Mouse (Mus musculus) embryonic facial prominence, embryonic 10.5 days (tissue): Measurements from ENCODE around the gene Teddm2. TPM values are rescaled to one million over a fixed set of nuclear protein-coding genes. Genes with fewer than 3 reads are reported as not detected.

Experiments used
- DNase-seq: peaks from one replicate; pipeline ENCODE4 v3.0.0-alpha.2; 2017; ENCODE audit warnings: low spot score
- H3K27ac ChIP-seq: fragments of 300-500 bp; sonication (generic); replicated peaks from 2 replicates; pipeline ENCODE4 v1.5.1; 2016; ENCODE audit warnings: mild to moderate bottlenecking
- H3K27me3 ChIP-seq: fragments of 300-500 bp; sonication (generic); replicated peaks from 2 replicates; pipeline ENCODE4 v1.6.1; 2016; ENCODE audit warnings: low read depth, mild to moderate bottlenecking; ENCODE audit not compliant: poor library complexity, severe bottlenecking
- H3K36me3 ChIP-seq: fragments of 300-500 bp; sonication (generic); replicated peaks from 2 replicates; pipeline ENCODE4 v1.6.1; 2016; ENCODE audit warnings: mild to moderate bottlenecking, moderate library complexity
- H3K4me1 ChIP-seq: fragments of 300-500 bp; sonication (generic); 2 replicates; pipeline ENCODE4 v1.6.1; 2016
- H3K4me3 ChIP-seq: fragments of 300-500 bp; sonication (generic); 2 replicates; pipeline ENCODE4 v1.5.1; 2016; ENCODE audit warnings: mild to moderate bottlenecking, moderate library complexity
- H3K9me3 ChIP-seq: fragments of 300-500 bp; sonication (generic); 2 replicates; pipeline ENCODE4 v1.6.1; 2016; ENCODE audit warnings: mild to moderate bottlenecking
- WGBS: fragments of 180-500 bp; shearing (Covaris S2); methylation state at CpG from one replicate; pipeline ENCODE4 v1.1.7; 2016; 5-methylcytosine and 5-hydroxymethylcytosine counted together
- polyA plus RNA-seq: library from polyadenylated mRNA; unstranded; fragments of >200 nt; fragmentation: Nextera tagmentation; extraction: Ambion mirVana; gene quantifications from 2 replicates; pipeline ENCODE4 v1.2.1, GENCODE M21; 2016

Teddm2 gene
- 0.45 and 0.50 TPM in 2 replicates for polyA plus RNA-seq

GRCm38 (mm10) chr1:153899731-153900380, at the start of gene Teddm2, which contains the start of gene Glul:
Gene Teddm2 (minus strand): TSS chr1:153900228.
Gene Glul (plus strand): TSS chr1:153899944.
- Histone ChIP-seq H3K27me3 (no peaks in the 10 kb centered on the region), H3K27ac (peak within 1 kb of the TSS; percentile 97), H3K4me1 (peaks cover 40% of the 10 kb centered on the region), H3K36me3 (peaks cover 24% of the 10 kb centered on the region), H3K4me3 (peak within 1 kb of the TSS; percentile 88), H3K9me3 (no peaks in the 10 kb centered on the region)
- under 1% methylated on average over 51 of the region's 51 CpGs for WGBS
- DNase-seq = peak; percentile 99

GRCm38 (mm10) chr1:153947837-153948236, 47.8 kb upstream of the Teddm2 start:
- WGBS = 94% methylated on average over 6 of the region's 6 CpGs
- Histone ChIP-seq H3K36me3 (no peaks in the 10 kb centered on the region), H3K27ac (no peak overlapping the region), H3K9me3 (no peaks in the 10 kb centered on the region), H3K4me1 (no peaks in the 10 kb centered on the region), H3K27me3 (no peaks in the 10 kb centered on the region), H3K4me3 (no peak overlapping the region)
- no peak for DNase-seq

GRCm38 (mm10) chr1:153946971-153947370, 46.9 kb upstream of the Teddm2 start:
- no peak for DNase-seq
- Histone ChIP-seq H3K27me3 (no peaks in the 10 kb centered on the region), H3K4me1 (no peaks in the 10 kb centered on the region), H3K27ac (no peak overlapping the region), H3K36me3 (no peaks in the 10 kb centered on the region), H3K9me3 (no peaks in the 10 kb centered on the region), H3K4me3 (no peak overlapping the region)
- WGBS = 42% methylated on average over 7 of the region's 7 CpGs

- no peaks in the 10 kb centered on the region for H3K36me3 ChIP-seq
- DNase-seq = no peak
- no peaks in the 10 kb centered on the region for H3K9me3 ChIP-seq
- H3K27me3 ChIP-seq = no peaks in the 10 kb centered on the region
- no peak overlapping the region for H3K4me3 ChIP-seq
- no peaks in the 10 kb centered on the region for H3K4me1 ChIP-seq
- no peak overlapping the region for H3K27ac ChIP-seq
- 81% methylated on average over 5 of the region's 5 CpGs for WGBS
These were observed 45.2 kb upstream of the Teddm2 start for GRCm38 (mm10) chr1:153945181-153945580.

GRCm38 (mm10) chr1:153940986-153941385, 41.0 kb upstream of the Teddm2 start:
- Histone ChIP-seq H3K27ac (no peak overlapping the region), H3K36me3 (no peaks in the 10 kb centered on the region), H3K4me3 (no peak overlapping the region), H3K27me3 (no peaks in the 10 kb centered on the region), H3K4me1 (no peaks in the 10 kb centered on the region), H3K9me3 (no peaks in the 10 kb centered on the region)
- 87% methylated on average over 2 of the region's 2 CpGs for WGBS
- no peak for DNase-seq

- DNase-seq = no peak
- no peaks in the 10 kb centered on the region for H3K36me3 ChIP-seq
- 94% methylated on average over 2 of the region's 2 CpGs for WGBS
These were observed 37.0 kb upstream of the Teddm2 start for GRCm38 (mm10) chr1:153937025-153937424.

GRCm38 (mm10) chr1:153935844-153936380, 35.9 kb upstream of the Teddm2 start:
- Histone ChIP-seq H3K27ac (no peak overlapping the region), H3K27me3 (no peaks in the 10 kb centered on the region), H3K9me3 (no peaks in the 10 kb centered on the region), H3K4me3 (no peak overlapping the region), H3K36me3 (no peaks in the 10 kb centered on the region), H3K4me1 (peaks cover 3% of the 10 kb centered on the region; the same call in 1 of the 2 replicates)
- 83% methylated on average over 12 of the region's 12 CpGs for WGBS
- no peak for DNase-seq

More at GRCm38 (mm10) chr1:153937025-153937424, 37.0 kb upstream of the Teddm2 start:
- Histone ChIP-seq H3K9me3 (no peaks in the 10 kb centered on the region), H3K4me1 (peaks cover 3% of the 10 kb centered on the region; the same call in 1 of the 2 replicates), H3K27ac (no peak overlapping the region), H3K4me3 (no peak overlapping the region), H3K27me3 (no peaks in the 10 kb centered on the region)

- no peaks in the 10 kb centered on the region for H3K36me3 ChIP-seq
- WGBS = 89% methylated on average over 1 of the region's 1 CpGs
These were observed 33.7 kb upstream of the Teddm2 start for GRCm38 (mm10) chr1:153933772-153934171.

GRCm38 (mm10) chr1:153930431-153930830, 30.4 kb upstream of the Teddm2 start:
- Histone ChIP-seq H3K4me1 (peaks cover 3% of the 10 kb centered on the region; the same call in 1 of the 2 replicates), H3K4me3 (no peak overlapping the region), H3K27ac (no peak overlapping the region), H3K36me3 (no peaks in the 10 kb centered on the region), H3K27me3 (no peaks in the 10 kb centered on the region), H3K9me3 (no peaks in the 10 kb centered on the region)
- 88% methylated on average over 2 of the region's 2 CpGs for WGBS
- DNase-seq = no peak

More at GRCm38 (mm10) chr1:153933772-153934171, 33.7 kb upstream of the Teddm2 start:
- H3K4me3 ChIP-seq = no peak overlapping the region
- DNase-seq = no peak
- H3K27ac ChIP-seq = no peak overlapping the region
- no peaks in the 10 kb centered on the region for H3K27me3 ChIP-seq
- peaks cover 3% of the 10 kb centered on the region; the same call in 1 of the 2 replicates for H3K4me1 ChIP-seq
- no peaks in the 10 kb centered on the region for H3K9me3 ChIP-seq

GRCm38 (mm10) chr1:153924395-153925385, 24.7 kb upstream of the Teddm2 start:
- H3K4me1 ChIP-seq = peaks cover 9% of the 10 kb centered on the region
- no peaks in the 10 kb centered on the region for H3K27me3 ChIP-seq
- no peaks in the 10 kb centered on the region for H3K9me3 ChIP-seq
- no peak overlapping the region for H3K27ac ChIP-seq
- no peak overlapping the region for H3K4me3 ChIP-seq
- DNase-seq = no peak
- 89% methylated on average over 6 of the region's 6 CpGs for WGBS
- no peaks in the 10 kb centered on the region for H3K36me3 ChIP-seq

GRCm38 (mm10) chr1:153922571-153923021, 22.6 kb upstream of the Teddm2 start:
- no peaks in the 10 kb centered on the region for H3K36me3 ChIP-seq
- WGBS = 29% methylated on average over 5 of the region's 5 CpGs

GRCm38 (mm10) chr1:153921642-153922041, 21.6 kb upstream of the Teddm2 start:
- WGBS = 91% methylated on average over 3 of the region's 3 CpGs
- Histone ChIP-seq H3K4me3 (no peak overlapping the region), H3K9me3 (no peaks in the 10 kb centered on the region), H3K27ac (no peak overlapping the region), H3K4me1 (peaks cover 9% of the 10 kb centered on the region), H3K36me3 (no peaks in the 10 kb centered on the region), H3K27me3 (no peaks in the 10 kb centered on the region)
- no peak for DNase-seq

More at GRCm38 (mm10) chr1:153922571-153923021, 22.6 kb upstream of the Teddm2 start:
- Histone ChIP-seq H3K4me3 (no peak overlapping the region), H3K27me3 (no peaks in the 10 kb centered on the region), H3K4me1 (peaks cover 9% of the 10 kb centered on the region), H3K9me3 (no peaks in the 10 kb centered on the region), H3K27ac (no peak overlapping the region)
- DNase-seq = peak; percentile 26
